Mouse (Mus musculus) CD8-positive naive resting alpha-beta T cell, adult 2 months (primary cell): ENCODE results near the gene Tlx2.

Experiments used
- DNase-seq, 2 experiments: peaks; one replicate each; pipeline ENCODE4 v3.0.0; 2022; ENCODE audit warnings: low read depth in 2 of 2, low spot score in 2 of 2

The Tlx2 gene

DNA sequence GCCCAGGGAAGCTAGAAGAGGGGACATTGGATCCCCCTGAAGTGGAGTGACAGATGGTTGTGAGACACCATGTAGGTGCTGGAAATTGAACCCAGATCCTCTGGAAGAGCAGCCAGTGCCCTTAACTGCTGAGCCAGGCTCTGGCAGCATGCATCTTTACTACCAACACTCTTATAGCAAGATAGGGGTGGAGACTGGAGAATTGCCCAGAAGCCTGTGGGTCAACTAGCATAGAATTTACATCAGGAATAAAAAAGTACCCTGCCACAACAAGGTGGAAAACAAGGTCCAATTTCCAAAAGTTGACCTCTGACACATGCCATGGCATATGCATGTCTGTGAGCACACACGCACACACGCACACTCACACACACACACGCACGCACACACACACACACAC, 44.9 kb downstream of the Tlx2 start:
- DNase-seq = no peak

DNA sequence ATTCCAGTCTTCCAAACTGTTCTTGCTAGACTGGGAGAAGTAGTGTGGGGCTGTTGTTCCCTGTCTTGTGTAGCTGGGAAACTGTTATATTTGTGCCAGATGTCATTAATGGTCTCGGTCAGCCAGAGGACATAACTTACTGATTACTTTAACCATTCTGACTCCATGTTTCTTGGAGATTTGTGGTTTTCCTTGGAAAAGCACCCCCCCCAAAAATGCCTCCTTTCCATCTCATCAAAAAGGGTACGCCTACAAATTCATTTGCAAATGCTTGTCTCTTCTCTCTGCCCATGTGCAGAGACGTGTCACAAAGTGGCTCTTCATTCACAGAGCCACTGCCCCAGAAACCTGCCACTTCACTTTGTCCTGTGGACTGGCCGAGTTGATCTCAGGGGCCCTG, 45.7 kb downstream of the Tlx2 start:
- no peak for DNase-seq

DNA sequence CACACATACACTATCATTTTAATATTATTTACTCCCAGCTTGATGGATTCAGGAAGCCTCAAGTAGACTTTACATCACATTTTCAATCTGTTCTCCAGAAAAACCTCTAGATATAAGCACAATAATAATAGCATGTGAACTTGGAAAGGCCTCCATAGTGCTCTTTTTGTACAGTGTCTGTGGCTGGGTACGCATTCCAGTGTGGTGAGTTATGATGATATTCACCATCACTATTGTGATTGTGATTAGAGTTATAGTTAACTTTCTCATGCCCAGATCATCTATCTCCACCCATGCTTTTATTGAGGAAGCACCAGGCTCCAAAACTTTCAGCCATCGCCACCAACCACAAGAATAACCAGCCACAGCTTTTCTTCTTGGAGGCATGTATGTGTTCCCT, 46.3 kb downstream of the Tlx2 start:
- no peak for DNase-seq

DNA sequence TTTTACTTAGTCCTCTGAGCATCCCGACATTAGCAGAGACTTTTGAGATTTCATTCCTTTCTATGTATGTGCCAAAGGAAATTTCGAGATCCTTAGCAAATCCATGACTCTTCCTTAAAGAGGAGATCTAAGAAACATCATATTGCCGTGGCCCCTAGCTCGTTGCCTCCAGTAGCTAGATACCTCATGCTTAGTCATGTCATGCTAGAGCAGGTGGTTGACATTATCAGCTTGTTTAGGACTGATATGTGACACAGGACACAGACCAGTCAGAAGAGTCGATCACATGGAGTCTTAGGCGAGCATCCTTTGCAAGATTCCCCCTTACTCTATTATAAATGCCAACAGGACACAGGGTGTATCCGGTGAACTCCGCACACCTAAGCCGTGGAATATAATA, 47.1 kb downstream of the Tlx2 start:
- DNase-seq = no peak

- no peak for DNase-seq
These were observed 49.1 kb downstream of the Tlx2 start for GRCm38 (mm10) chr6:83020836-83021593.

- no peak for DNase-seq
These were observed 50.0 kb downstream of the Tlx2 start for GRCm38 (mm10) chr6:83020121-83020520.

DNA sequence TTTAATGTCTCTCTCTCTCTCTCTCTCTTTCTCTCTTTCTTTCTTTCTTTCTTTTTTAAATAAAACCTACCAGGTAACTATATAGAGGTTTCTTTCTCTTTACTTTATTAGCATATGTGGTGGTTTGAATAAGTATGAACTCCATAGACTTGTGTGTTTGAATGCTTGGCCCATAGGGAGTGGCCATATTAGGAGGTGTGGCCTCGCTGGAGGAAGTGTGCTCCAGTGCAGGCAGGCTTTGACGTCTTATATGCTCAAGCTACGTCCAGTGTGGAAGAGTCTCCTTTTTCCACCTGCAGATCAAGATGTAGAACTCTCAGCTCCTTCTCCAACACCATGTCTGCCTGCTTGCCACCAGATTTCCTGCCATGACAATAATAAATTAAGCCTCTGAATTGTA, 51.0 kb downstream of the Tlx2 start:
- DNase-seq = no peak
